Mouse (Mus musculus) forebrain, embryonic 16.5 days (tissue): ENCODE measurements around the gene Asgr2. TPM values are rescaled to one million over a fixed set of nuclear protein-coding genes. Genes with fewer than 3 reads are reported as not detected.

Experiments
- ATAC-seq: fragments of 200-750 bp; cut with Nextera tagmentation; 2 replicates; pipeline ENCODE4 v1.8.0; 2017; ENCODE audit warnings: mild to moderate bottlenecking, moderate library complexity
- H3K27ac ChIP-seq: fragments of 300-500 bp; sonication (generic); 2 replicates; pipeline ENCODE4 v1.5.1; 2014; ENCODE audit warnings: low read length, control low read depth
- H3K27me3 ChIP-seq: fragments of 300-500 bp; sonication (generic); replicated peaks from 2 replicates; pipeline ENCODE4 v1.6.1; 2014; ENCODE audit warnings: low read length; ENCODE audit not compliant: control insufficient read depth, insufficient read depth
- H3K36me3 ChIP-seq: fragments of 300-500 bp; sonication (generic); 2 replicates; pipeline ENCODE4 v1.6.1; 2014; ENCODE audit not compliant: control insufficient read depth, insufficient read depth
- H3K4me1 ChIP-seq: fragments of 300-500 bp; sonication (generic); replicated peaks from 2 replicates; pipeline ENCODE4 v1.6.1; 2014; ENCODE audit warnings: low read length; ENCODE audit not compliant: control insufficient read depth, insufficient read depth
- H3K4me2 ChIP-seq: fragments of 300-500 bp; sonication (generic); 2 replicates; pipeline ENCODE4 v1.6.1; 2014; ENCODE audit warnings: mild to moderate bottlenecking, low read length, control low read depth
- H3K4me3 ChIP-seq: fragments of 300-500 bp; sonication (generic); replicated peaks from 2 replicates; pipeline ENCODE4 v1.5.1; 2014; ENCODE audit warnings: mild to moderate bottlenecking, low read length, control low read depth
- H3K9ac ChIP-seq: fragments of 300-500 bp; sonication (generic); replicated peaks from 2 replicates; pipeline ENCODE4 v1.6.1; 2014; ENCODE audit warnings: low read depth, low read length, control low read depth
- H3K9me3 ChIP-seq: fragments of 300-500 bp; sonication (generic); 2 replicates; pipeline ENCODE4 v1.6.1; 2016; ENCODE audit warnings: low read length; ENCODE audit not compliant: control insufficient read depth
- WGBS: fragments of 180-500 bp; shearing (Covaris S2); extraction: QIAGEN DNeasy Blood & Tissue Kit; methylation state at CpG from one replicate; pipeline ENCODE4 v1.1.7; 2014; 5-methylcytosine and 5-hydroxymethylcytosine counted together
- polyA plus RNA-seq: library from polyadenylated mRNA; unstranded; fragments of >200 nt; fragmentation: Nextera tagmentation; extraction: Ambion mirVana; gene quantifications from 2 replicates; pipeline ENCODE4 v1.2.1, GENCODE M21; 2015

Asgr2 gene
- polyA plus RNA-seq, 1 experiment from 2014 or later, result not detected

- Histone ChIP-seq H3K27me3 (no peaks in the 10 kb centered on the region), H3K27ac (no peak overlapping the region), H3K9me3 (no peaks in the 10 kb centered on the region), H3K4me1 (no peaks in the 10 kb centered on the region), H3K36me3 (no peaks in the 10 kb centered on the region), H3K9ac (no peak overlapping the region), H3K4me3 (no peak overlapping the region), H3K4me2 (no peak overlapping the region)
- 81% methylated on average over 7 of the region's 7 CpGs for WGBS
- ATAC-seq, result no peak
Observed at GRCm38 (mm10) chr11:70079928-70080327, 12.5 kb upstream of the Asgr2 start.

DNA sequence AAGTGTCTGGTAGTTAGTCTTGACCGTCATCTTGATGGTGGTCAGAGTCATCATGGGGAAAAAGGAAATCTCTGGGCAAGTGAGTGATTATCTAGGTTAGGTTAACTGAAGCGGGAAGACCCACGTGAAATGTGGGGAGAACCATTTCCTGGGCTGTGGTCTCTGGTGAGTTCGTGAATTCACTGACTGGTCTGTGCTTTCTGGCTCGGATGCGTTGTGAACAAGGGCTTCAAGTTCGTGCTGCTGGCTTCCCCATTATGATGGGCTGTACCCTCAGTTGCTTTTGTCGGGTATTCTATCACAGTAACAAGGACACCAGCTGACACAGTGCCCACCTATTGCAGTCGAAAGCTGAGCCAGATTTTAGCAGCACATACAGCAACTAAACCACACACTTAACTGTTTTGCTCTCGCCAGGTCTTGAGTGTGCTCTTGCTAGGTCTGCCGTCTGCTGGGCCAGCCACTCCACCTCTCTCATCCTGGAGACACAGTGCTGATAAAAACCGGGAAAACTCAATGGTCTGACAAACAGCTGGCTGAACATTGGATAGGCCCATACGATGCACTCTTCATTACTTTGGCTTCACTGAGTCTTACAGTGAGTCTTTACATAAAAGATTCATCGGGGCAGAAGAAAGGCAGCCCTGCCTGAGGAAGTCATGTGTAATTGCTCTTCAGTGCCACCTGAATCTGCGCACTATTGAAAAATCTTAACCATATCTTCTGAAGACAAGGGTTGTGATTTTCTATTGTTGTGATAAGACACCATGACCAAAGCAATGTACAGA, 11.4 kb upstream of the Asgr2 start:
- H3K4me1 ChIP-seq, result no peaks in the 10 kb centered on the region
- H3K4me2 ChIP-seq, result no peak overlapping the region
- no peaks in the 10 kb centered on the region for H3K36me3 ChIP-seq
- H3K9me3 ChIP-seq, result no peaks in the 10 kb centered on the region
- H3K27ac ChIP-seq, result no peak overlapping the region
- no peak overlapping the region for H3K9ac ChIP-seq
- 74% methylated on average over 15 of the region's 15 CpGs for WGBS
- no peak for ATAC-seq
- no peak overlapping the region for H3K4me3 ChIP-seq
- H3K27me3 ChIP-seq, result no peaks in the 10 kb centered on the region

DNA sequence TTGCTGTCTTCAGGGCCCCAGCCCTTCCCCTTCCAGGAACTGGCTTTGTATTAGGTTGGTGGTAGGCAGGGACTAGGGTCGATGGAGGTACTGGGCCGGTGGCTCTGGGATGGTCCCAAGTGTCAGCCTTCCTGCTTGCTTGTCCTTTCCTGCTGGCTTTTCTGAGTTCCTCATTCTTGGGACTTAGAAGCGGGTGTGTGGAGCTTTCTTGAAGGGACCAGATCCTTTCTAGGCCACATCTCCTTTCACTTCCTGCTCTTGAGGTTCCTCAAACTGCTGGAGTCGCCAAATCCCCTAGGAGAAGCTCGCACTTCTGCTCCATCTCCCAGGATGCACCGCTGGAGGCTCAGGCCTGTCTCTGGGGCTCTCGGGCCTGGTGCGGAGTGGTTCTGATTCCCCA, 7.9 kb upstream of the Asgr2 start:
- no peak overlapping the region for H3K27ac ChIP-seq
- H3K27me3 ChIP-seq, result no peaks in the 10 kb centered on the region
- no peak overlapping the region for H3K4me3 ChIP-seq
- no peaks in the 10 kb centered on the region for H3K9me3 ChIP-seq
- no peak overlapping the region for H3K4me2 ChIP-seq
- 86% methylated on average over 8 of the region's 8 CpGs for WGBS
- no peaks in the 10 kb centered on the region for H3K4me1 ChIP-seq
- H3K9ac ChIP-seq, result no peak overlapping the region
- H3K36me3 ChIP-seq, result no peaks in the 10 kb centered on the region
- ATAC-seq, result no peak

- no peaks in the 10 kb centered on the region for H3K9me3 ChIP-seq
- H3K36me3 ChIP-seq, result no peaks in the 10 kb centered on the region
- H3K4me3 ChIP-seq, result no peak overlapping the region
- no peak overlapping the region for H3K4me2 ChIP-seq
- ATAC-seq, result no peak
- no peak overlapping the region for H3K9ac ChIP-seq
- no peak overlapping the region for H3K27ac ChIP-seq
- H3K27me3 ChIP-seq, result no peaks in the 10 kb centered on the region
- 83% methylated on average over 11 of the region's 11 CpGs for WGBS
- no peaks in the 10 kb centered on the region for H3K4me1 ChIP-seq
Observed at GRCm38 (mm10) chr11:70097396-70097795, 5.0 kb downstream of the Asgr2 start.

DNA sequence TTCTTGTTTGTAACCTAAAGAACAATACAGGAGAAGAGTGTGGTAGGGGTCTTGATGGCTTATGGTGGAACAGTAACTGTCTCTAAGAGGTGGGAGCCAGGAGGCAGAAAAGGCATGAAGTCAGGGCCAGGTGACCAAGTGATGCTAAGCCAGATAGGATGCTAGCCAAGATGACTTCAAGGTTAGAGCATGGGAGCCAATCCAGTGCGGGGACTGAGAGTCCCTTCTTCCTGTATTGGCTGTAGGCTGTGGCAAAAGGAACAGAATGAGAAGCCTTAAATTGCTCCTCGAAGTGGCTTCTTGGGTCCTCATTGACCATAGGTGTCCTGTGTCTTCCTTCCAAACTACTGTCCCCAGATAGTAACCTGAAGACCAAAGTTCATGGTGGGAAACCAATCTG, 6.7 kb downstream of the Asgr2 start:
- H3K27ac ChIP-seq, result no peak overlapping the region
- no peak overlapping the region for H3K9ac ChIP-seq
- no peak overlapping the region for H3K4me3 ChIP-seq
- WGBS, result 80% methylated on average over 2 of the region's 2 CpGs
- no peaks in the 10 kb centered on the region for H3K9me3 ChIP-seq
- H3K4me1 ChIP-seq, result no peaks in the 10 kb centered on the region
- H3K4me2 ChIP-seq, result no peak overlapping the region
- no peaks in the 10 kb centered on the region for H3K36me3 ChIP-seq
- ATAC-seq, result no peak
- no peaks in the 10 kb centered on the region for H3K27me3 ChIP-seq

DNA sequence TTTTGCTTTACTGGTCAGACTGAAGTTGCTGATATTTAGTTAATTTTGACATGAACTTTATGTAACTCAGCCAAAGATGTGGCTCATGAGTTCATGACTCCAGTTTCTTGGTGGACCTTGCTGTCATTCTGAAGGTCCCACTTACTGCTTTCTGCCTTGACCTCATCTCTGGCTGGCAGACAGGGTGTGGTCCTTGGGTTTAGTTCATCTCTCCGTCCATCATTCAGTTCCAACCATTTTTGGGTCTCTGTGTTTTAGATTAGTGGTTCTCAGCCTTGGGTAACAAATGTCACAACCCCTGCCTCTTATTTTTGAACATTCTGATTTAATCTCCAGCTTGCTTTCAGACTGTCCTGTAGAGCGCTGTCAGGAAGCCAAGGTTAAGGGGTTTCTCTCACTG, 7.4 kb downstream of the Asgr2 start:
- Histone ChIP-seq H3K4me3 (no peak overlapping the region), H3K9ac (no peak overlapping the region), H3K9me3 (no peaks in the 10 kb centered on the region), H3K27ac (no peak overlapping the region), H3K27me3 (no peaks in the 10 kb centered on the region), H3K4me1 (no peaks in the 10 kb centered on the region), H3K36me3 (no peaks in the 10 kb centered on the region), H3K4me2 (no peak overlapping the region)
- WGBS, result 95% methylated on average over 2 of the region's 2 CpGs
- no peak for ATAC-seq

DNA sequence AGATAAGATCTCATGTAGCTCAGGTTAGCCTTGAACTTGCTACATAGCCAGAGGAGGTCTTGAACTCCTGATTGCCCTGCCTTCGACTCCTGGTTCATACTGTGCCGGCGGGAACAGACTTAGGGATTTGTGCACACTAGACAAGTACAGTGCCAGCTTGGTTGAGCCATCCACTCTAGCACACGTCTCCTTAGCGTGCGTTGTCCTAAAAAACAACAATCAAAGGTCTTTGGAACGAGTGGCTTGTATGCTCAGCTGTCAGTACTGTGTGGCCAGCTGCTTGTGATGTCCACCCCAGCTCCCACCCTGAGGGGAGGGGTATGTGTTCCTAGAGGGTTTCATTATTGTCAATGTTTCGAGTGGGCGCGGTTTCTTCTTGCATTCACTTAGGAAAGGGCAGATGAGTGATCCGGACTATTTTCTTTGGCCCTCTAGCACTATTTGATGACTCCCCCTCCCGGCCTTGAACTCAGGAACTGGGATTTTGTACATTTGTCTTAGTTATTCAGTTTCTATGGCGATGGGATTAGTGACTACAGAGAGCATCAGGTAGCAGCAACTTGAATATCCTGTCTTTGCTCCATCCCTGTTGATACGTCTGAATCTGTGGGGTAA, 11.4 kb downstream of the Asgr2 start:
- H3K27me3 ChIP-seq, result no peaks in the 10 kb centered on the region
- no peaks in the 10 kb centered on the region for H3K36me3 ChIP-seq
- H3K4me3 ChIP-seq, result no peak overlapping the region
- H3K9ac ChIP-seq, result no peak overlapping the region
- WGBS, result 82% methylated on average over 14 of the region's 14 CpGs
- no peak for ATAC-seq
- H3K4me2 ChIP-seq, result no peak overlapping the region
- no peaks in the 10 kb centered on the region for H3K9me3 ChIP-seq
- H3K4me1 ChIP-seq, result no peaks in the 10 kb centered on the region
- no peak overlapping the region for H3K27ac ChIP-seq

DNA sequence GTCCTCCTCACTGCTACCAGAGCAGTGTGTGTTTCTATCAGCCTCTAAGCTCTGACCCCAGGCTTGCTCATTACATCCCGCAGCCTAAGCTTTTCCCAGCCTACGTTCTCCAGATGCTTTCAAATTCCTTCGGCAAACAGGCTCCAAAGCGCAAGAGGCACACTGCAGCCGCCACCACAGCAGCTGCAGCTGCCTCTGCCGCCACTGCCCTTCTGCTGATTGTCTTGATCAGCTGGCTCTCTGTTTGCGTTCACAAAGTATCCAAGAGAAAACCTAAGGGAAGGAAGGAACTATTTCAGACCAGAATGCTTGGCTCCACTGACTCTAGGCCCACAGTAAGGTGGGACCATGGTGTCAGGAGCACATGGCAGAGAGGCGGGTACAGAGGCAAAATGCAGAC, 14.6 kb downstream of the Asgr2 start:
- WGBS, result 73% methylated on average over 8 of the region's 8 CpGs
- no peak overlapping the region for H3K4me2 ChIP-seq
- no peak for ATAC-seq

GRCm38 (mm10) chr11:70110146-70110545, 17.7 kb downstream of the Asgr2 start:
- ATAC-seq, result no peak
- Histone ChIP-seq H3K9me3 (no peaks in the 10 kb centered on the region), H3K4me2 (no peak overlapping the region), H3K36me3 (no peaks in the 10 kb centered on the region), H3K27me3 (no peaks in the 10 kb centered on the region), H3K4me1 (no peaks in the 10 kb centered on the region), H3K9ac (no peak overlapping the region), H3K4me3 (no peak overlapping the region), H3K27ac (no peak overlapping the region)
- WGBS, result 67% methylated on average over 3 of the region's 3 CpGs

More for the DNA sequence above, 14.6 kb downstream of the Asgr2 start:
- H3K36me3 ChIP-seq, result no peaks in the 10 kb centered on the region
- no peak overlapping the region for H3K4me3 ChIP-seq
- H3K9ac ChIP-seq, result no peak overlapping the region
- no peak overlapping the region for H3K27ac ChIP-seq
- H3K9me3 ChIP-seq, result no peaks in the 10 kb centered on the region
- H3K27me3 ChIP-seq, result no peaks in the 10 kb centered on the region
- H3K4me1 ChIP-seq, result no peaks in the 10 kb centered on the region
